Mouse (Mus musculus): Measurements from ENCODE around the gene Cd200r4.
"Not testable (repeated sequence)": the region's sequence is repeated elsewhere in the genome, so short reads cannot be mapped to it uniquely, and the experiment has no call there.

Gene Cd200r4

GRCm38 (mm10) chr16:44811544-44811943 is at the start of gene Cd200r4:
Gene Cd200r4 (plus strand): TSS chr16:44811733.
- DNase-seq = no peak

- no peak for DNase-seq
These were observed 49.7 kb upstream of the Cd200r4 start for GRCm38 (mm10) chr16:44761811-44762210.

- DNase-seq = peak; percentile 17 to 29
These were observed 45.8 kb upstream of the Cd200r4 start, which contains the start of gene Cd200r1 for GRCm38 (mm10) chr16:44765555-44766319. Gene Cd200r1 (plus strand): TSS chr16:44765736.

GRCm38 (mm10) chr16:44766320-44766892 is 45.1 kb upstream of the Cd200r4 start:
- DNase-seq = peak in 1 of 2 experiments; percentile 6

- DNase-seq = no peak
These were observed 44.0 kb upstream of the Cd200r4 start for GRCm38 (mm10) chr16:44767506-44767905.

GRCm38 (mm10) chr16:44767967-44768366 is 43.6 kb upstream of the Cd200r4 start:
- DNase-seq = peak; percentile 30

GRCm38 (mm10) chr16:44772577-44772976 is 39.0 kb upstream of the Cd200r4 start:
- no peak for DNase-seq

- DNase-seq = no peak
These were observed 37.9 kb upstream of the Cd200r4 start for GRCm38 (mm10) chr16:44773673-44774072.

GRCm38 (mm10) chr16:44774201-44774600 is 37.3 kb upstream of the Cd200r4 start:
- no peak for DNase-seq

GRCm38 (mm10) chr16:44778538-44779147 is 32.9 kb upstream of the Cd200r4 start:
- peak; percentile 12 to 17 for DNase-seq

- DNase-seq = no peak
These were observed 32.0 kb upstream of the Cd200r4 start for GRCm38 (mm10) chr16:44779494-44779893.

- DNase-seq = no peak
These were observed 30.8 kb upstream of the Cd200r4 start for GRCm38 (mm10) chr16:44780751-44781150.

- no peak for DNase-seq
These were observed 24.6 kb upstream of the Cd200r4 start for GRCm38 (mm10) chr16:44786934-44787333.

- no peak for DNase-seq
These were observed 17.1 kb upstream of the Cd200r4 start for GRCm38 (mm10) chr16:44794416-44794815.

- DNase-seq = no peak
These were observed 5.6 kb upstream of the Cd200r4 start for GRCm38 (mm10) chr16:44805976-44806375.

- not testable (repeated sequence) for DNase-seq
These were observed 1.3 kb upstream of the Cd200r4 start for GRCm38 (mm10) chr16:44810223-44810622.

GRCm38 (mm10) chr16:44812468-44813065 is 1.0 kb downstream of the Cd200r4 start:
- DNase-seq = no peak

GRCm38 (mm10) chr16:44818010-44818409 is 6.5 kb downstream of the Cd200r4 start:
- DNase-seq = no peak

GRCm38 (mm10) chr16:44820545-44820944 is 9.0 kb downstream of the Cd200r4 start:
- DNase-seq = no peak

- no peak for DNase-seq
These were observed 20.8 kb downstream of the Cd200r4 start for GRCm38 (mm10) chr16:44832286-44832685.

- not testable (repeated sequence) for DNase-seq
These were observed 21.7 kb downstream of the Cd200r4 start for GRCm38 (mm10) chr16:44833189-44833588.

- no peak for DNase-seq
These were observed 55.3 kb downstream of the Cd200r4 start, which contains the start of gene Cd200r2 for GRCm38 (mm10) chr16:44866797-44867196. Gene Cd200r2 (plus strand): TSS chr16:44867097.

GRCm38 (mm10) chr16:44875178-44875577 is 63.6 kb downstream of the Cd200r4 start:
- DNase-seq = no peak

Measured in B cell, adult 2 months (primary cell).